Mouse (Mus musculus) lung, postnatal 4 days (tissue): ENCODE data around the gene Tmx4.
"Not testable (repeated sequence)": the region's sequence is repeated elsewhere in the genome, so short reads cannot be mapped to it uniquely, and the experiment has no call there.

Source experiments
- DNase-seq, 2 experiments: peaks; one replicate each; pipeline ENCODE4 v3.0.0; 2021

Gene Tmx4

GRCm38 (mm10) chr2:134643514-134644300, at the start of gene Tmx4:
TSS of gene Tmx4 (minus strand) at chr2:134644145.
- peak; percentile 99 for DNase-seq

GRCm38 (mm10) chr2:134692125-134692524, 48.2 kb upstream of the Tmx4 start:
- no peak for DNase-seq

- no peak for DNase-seq
These were observed 47.1 kb upstream of the Tmx4 start for GRCm38 (mm10) chr2:134691055-134691454.

- DNase-seq: no peak
These were observed 38.4 kb upstream of the Tmx4 start for GRCm38 (mm10) chr2:134682326-134682725.

- DNase-seq: peak in 1 of 2 experiments; percentile 23
These were observed 37.5 kb upstream of the Tmx4 start for GRCm38 (mm10) chr2:134681271-134681961.

GRCm38 (mm10) chr2:134679567-134679966, 35.6 kb upstream of the Tmx4 start:
- DNase-seq: no peak

- DNase-seq: no peak
These were observed 31.5 kb upstream of the Tmx4 start for GRCm38 (mm10) chr2:134675465-134675864.

GRCm38 (mm10) chr2:134673604-134674003, 29.7 kb upstream of the Tmx4 start:
- peak in 1 of 2 experiments; percentile 43 for DNase-seq

GRCm38 (mm10) chr2:134656477-134656876, 12.5 kb upstream of the Tmx4 start:
- DNase-seq: no peak

- no peak for DNase-seq
These were observed 10.7 kb upstream of the Tmx4 start for GRCm38 (mm10) chr2:134654668-134655067.

- DNase-seq: no peak
These were observed 8.8 kb upstream of the Tmx4 start for GRCm38 (mm10) chr2:134652759-134653158.

- no peak for DNase-seq
These were observed 5.1 kb upstream of the Tmx4 start for GRCm38 (mm10) chr2:134648999-134649398.

GRCm38 (mm10) chr2:134645752-134646151, 1.8 kb upstream of the Tmx4 start:
- DNase-seq: no peak

GRCm38 (mm10) chr2:134645166-134645565, 1.2 kb upstream of the Tmx4 start:
- DNase-seq: no peak

GRCm38 (mm10) chr2:134644301-134644912, 462 bp upstream of the Tmx4 start:
- no peak for DNase-seq

- no peak for DNase-seq
These were observed 1.6 kb downstream of the Tmx4 start for GRCm38 (mm10) chr2:134642377-134642776.

GRCm38 (mm10) chr2:134641372-134641771, 2.6 kb downstream of the Tmx4 start:
- no peak for DNase-seq

- no peak for DNase-seq
These were observed 3.5 kb downstream of the Tmx4 start for GRCm38 (mm10) chr2:134640398-134640797.

GRCm38 (mm10) chr2:134628541-134628940, 15.4 kb downstream of the Tmx4 start:
- DNase-seq: not testable (repeated sequence)

GRCm38 (mm10) chr2:134604935-134605334, 39.0 kb downstream of the Tmx4 start:
- no peak for DNase-seq

- DNase-seq: no peak
These were observed 52.8 kb downstream of the Tmx4 start for GRCm38 (mm10) chr2:134591081-134591694.

GRCm38 (mm10) chr2:134585243-134585642, 58.7 kb downstream of the Tmx4 start:
- DNase-seq: no peak

- DNase-seq: no peak
These were observed 84.5 kb downstream of the Tmx4 start for GRCm38 (mm10) chr2:134559422-134559821.
